Mouse (Mus musculus) frontal cortex, adult 2 months (tissue): Measurements from ENCODE around the gene Fbxl17. TPM values are rescaled to one million over a fixed set of nuclear protein-coding genes. Genes with fewer than 3 reads are reported as not detected.

Source experiments
- DNase-seq, 2 experiments: peaks; one replicate each; pipeline ENCODE4 v3.0.0; 2022; ENCODE audit warnings: low spot score in 1 of 2; ENCODE audit errors: extremely low spot score in 1 of 2
- polyA plus RNA-seq: library from polyadenylated mRNA; depleted of rRNA; stranded (reverse); fragments of >200 nt; gene quantifications from 2 replicates; pipeline ENCODE4 v1.2.3, GENCODE M21; 2012

Fbxl17 gene
- polyA plus RNA-seq, 1 experiment = 27.0 TPM

- no peak for DNase-seq
Observed at GRCm38 (mm10) chr17:63178331-63178730, 321.5 kb downstream of the Fbxl17 start.

- DNase-seq = no peak
Observed at GRCm38 (mm10) chr17:63176411-63176810, 323.4 kb downstream of the Fbxl17 start.

- DNase-seq = peak in 1 of 2 experiments; percentile 48
Observed at GRCm38 (mm10) chr17:63172697-63173096, 327.1 kb downstream of the Fbxl17 start.

- no peak for DNase-seq
Observed at GRCm38 (mm10) chr17:63171890-63172491, 327.8 kb downstream of the Fbxl17 start.

GRCm38 (mm10) chr17:63171264-63171663 is 328.6 kb downstream of the Fbxl17 start:
- no peak for DNase-seq

- DNase-seq = no peak
Observed at GRCm38 (mm10) chr17:63168019-63168788, 331.6 kb downstream of the Fbxl17 start.

- no peak for DNase-seq
Observed at GRCm38 (mm10) chr17:63167248-63167647, 332.6 kb downstream of the Fbxl17 start.

GRCm38 (mm10) chr17:63166692-63167091 is 333.1 kb downstream of the Fbxl17 start:
- no peak for DNase-seq

- no peak for DNase-seq
Observed at GRCm38 (mm10) chr17:63165847-63166246, 334.0 kb downstream of the Fbxl17 start.

GRCm38 (mm10) chr17:63164289-63164688 is 335.5 kb downstream of the Fbxl17 start:
- DNase-seq = no peak

- peak in 1 of 2 experiments; percentile 49 for DNase-seq
Observed at GRCm38 (mm10) chr17:63161953-63162352, 337.9 kb downstream of the Fbxl17 start.

GRCm38 (mm10) chr17:63159196-63159595 is 340.6 kb downstream of the Fbxl17 start:
- DNase-seq = no peak

- DNase-seq = no peak
Observed at GRCm38 (mm10) chr17:63158436-63158835, 341.4 kb downstream of the Fbxl17 start.

GRCm38 (mm10) chr17:63157906-63158305 is 341.9 kb downstream of the Fbxl17 start:
- DNase-seq = no peak

- no peak for DNase-seq
Observed at GRCm38 (mm10) chr17:63157019-63157418, 342.8 kb downstream of the Fbxl17 start.

GRCm38 (mm10) chr17:63146514-63146913 is 353.3 kb downstream of the Fbxl17 start:
- no peak for DNase-seq

- no peak for DNase-seq
Observed at GRCm38 (mm10) chr17:63145751-63146491, 353.9 kb downstream of the Fbxl17 start.

- no peak for DNase-seq
Observed at GRCm38 (mm10) chr17:63145311-63145741, 354.5 kb downstream of the Fbxl17 start.

- DNase-seq = no peak
Observed at GRCm38 (mm10) chr17:63143825-63144224, 356.0 kb downstream of the Fbxl17 start.

- no peak for DNase-seq
Observed at GRCm38 (mm10) chr17:63134805-63135204, 365.0 kb downstream of the Fbxl17 start.

GRCm38 (mm10) chr17:63122427-63122826 is 377.4 kb downstream of the Fbxl17 start:
- no peak for DNase-seq
